Mouse (Mus musculus) frontal cortex, adult (tissue): ENCODE measurements around the gene Chd9.
A peak's percentile ranks its signal among the peaks of the same experiment; 100 is the strongest.
"Not testable (repeated sequence)": the region's sequence is repeated elsewhere in the genome, so short reads cannot be mapped to it uniquely, and the experiment has no call there.

Source experiments
- ATAC-seq: cut with Nextera tagmentation; 2 replicates; pipeline ENCODE4 v1.9.2; 2017; ENCODE audit warnings: mild to moderate bottlenecking, moderate library complexity, mixed read lengths; ENCODE audit not compliant: low TSS enrichment

The Chd9 gene

GRCm38 (mm10) chr8:90907848-90908551 lies 79.8 kb downstream of the Chd9 start:
- peak; percentile 88 for ATAC-seq

GRCm38 (mm10) chr8:90908580-90909471 lies 80.7 kb downstream of the Chd9 start:
- peak; percentile 62 for ATAC-seq

- ATAC-seq: no peak
These were observed 95.2 kb downstream of the Chd9 start for GRCm38 (mm10) chr8:90923158-90923905.

- ATAC-seq: no peak
These were observed 100.3 kb downstream of the Chd9 start for GRCm38 (mm10) chr8:90928412-90928811.

GRCm38 (mm10) chr8:90930125-90930524 lies 102.0 kb downstream of the Chd9 start:
- not testable (repeated sequence) for ATAC-seq

- no peak for ATAC-seq
These were observed 104.8 kb downstream of the Chd9 start for GRCm38 (mm10) chr8:90932934-90933333.

GRCm38 (mm10) chr8:90934786-90935185 lies 106.6 kb downstream of the Chd9 start:
- ATAC-seq: no peak

GRCm38 (mm10) chr8:90936840-90937239 lies 108.7 kb downstream of the Chd9 start:
- no peak for ATAC-seq

GRCm38 (mm10) chr8:90938352-90938930 lies 110.3 kb downstream of the Chd9 start:
- no peak for ATAC-seq

GRCm38 (mm10) chr8:90939867-90940266 lies 111.7 kb downstream of the Chd9 start:
- ATAC-seq: no peak

- ATAC-seq: no peak
These were observed 115.6 kb downstream of the Chd9 start for GRCm38 (mm10) chr8:90943770-90944169.

GRCm38 (mm10) chr8:90954802-90955760 lies 126.9 kb downstream of the Chd9 start:
- peak; percentile 90 for ATAC-seq

- ATAC-seq: no peak
These were observed 127.6 kb downstream of the Chd9 start for GRCm38 (mm10) chr8:90955761-90956136.

GRCm38 (mm10) chr8:90956390-90956789 lies 128.2 kb downstream of the Chd9 start:
- ATAC-seq: no peak

- no peak for ATAC-seq
These were observed 129.6 kb downstream of the Chd9 start for GRCm38 (mm10) chr8:90957711-90958110.

- ATAC-seq: no peak
These were observed 131.6 kb downstream of the Chd9 start for GRCm38 (mm10) chr8:90959721-90960120.

- ATAC-seq: no peak
These were observed 133.5 kb downstream of the Chd9 start for GRCm38 (mm10) chr8:90961603-90962002.

GRCm38 (mm10) chr8:90964044-90964443 lies 135.9 kb downstream of the Chd9 start:
- ATAC-seq: no peak

- peak; percentile 41; the same call in 1 of the 2 replicates for ATAC-seq
These were observed 137.5 kb downstream of the Chd9 start for GRCm38 (mm10) chr8:90965467-90966170.

- ATAC-seq: no peak
These were observed 140.2 kb downstream of the Chd9 start for GRCm38 (mm10) chr8:90968307-90968706.
